Mouse (Mus musculus): ENCODE results near the gene Acss1. TPM values are rescaled to one million over a fixed set of nuclear protein-coding genes. Genes with fewer than 3 reads are reported as not detected.

The Acss1 gene
- total and polyA plus RNA-seq, 2 experiments from 2014 or later, result 18.5 to 59.2 TPM

DNA sequence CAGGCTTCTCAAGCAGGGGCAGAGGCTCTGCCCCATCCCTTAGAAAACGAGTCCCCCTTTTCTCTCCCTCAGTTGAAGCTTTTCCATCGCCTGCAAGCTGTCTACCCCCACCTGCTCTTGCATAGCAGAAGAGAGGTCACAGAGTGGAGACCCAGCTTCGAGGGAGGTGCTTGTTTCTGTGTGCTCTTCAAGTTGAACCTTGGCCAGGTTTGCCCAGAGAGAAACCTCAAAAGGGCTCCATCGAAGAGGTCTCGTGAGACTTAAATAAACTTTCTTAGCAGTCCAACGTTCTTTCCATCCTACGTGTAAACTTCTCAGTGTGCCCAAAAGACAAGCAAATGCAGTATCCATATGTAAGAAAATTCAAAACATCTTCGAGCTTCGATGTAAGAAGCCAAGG, 16.9 kb downstream of the Acss1 start:
- DNase-seq (ENCODE audit: low spot score) (no peak), ATAC-seq (ENCODE audit: insufficient read depth, low read depth) (no peak)
- Histone ChIP-seq H3K36me3 (replicated peaks; ENCODE audit: control insufficient read depth, insufficient read depth, low read length) (no peaks in the 10 kb centered on the region), H3K9ac (replicated peaks; ENCODE audit: low read depth, low read length) (peak overlapping the region; percentile 37; the same call in 1 of the 2 replicates), H3K9me3 (replicated peaks; ENCODE audit: control insufficient read depth, low read length) (0 out of 2 replicates have a peak, but pooled peaks cover 4% of the 10 kb centered on the region), H3K27me3 (ENCODE audit: control insufficient read depth, insufficient read depth, low read length) (no peaks in the 10 kb centered on the region), H3K4me2 (ENCODE audit: low read depth, low read length) (no peak overlapping the region), H3K4me1 (ENCODE audit: control insufficient read depth, insufficient read depth) (peaks cover 9% of the 10 kb centered on the region; the same call in 1 of the 2 replicates), H3K27ac (ENCODE audit: low read depth) (peak overlapping the region; percentile 61; the same call in 1 of the 2 replicates), H3K4me3 (ENCODE audit: low read depth, low read length) (no peak overlapping the region)
- WGBS, result 56% methylated on average over 9 of the region's 9 CpGs
- no peak for TF ChIP-seq EP300 (IDR thresholded peaks at IDR 0.05; ENCODE audit: low read depth)
- TF ChIP-seq CTCF (IDR thresholded peaks at IDR 0.05; ENCODE audit: low read depth), result no peak

GRCm38 (mm10) chr2:150650511-150651074, 17.7 kb downstream of the Acss1 start:
- Histone ChIP-seq H3K9me3 (replicated peaks; ENCODE audit: control insufficient read depth, low read length) (0 out of 2 replicates have a peak, but pooled peaks cover 3% of the 10 kb centered on the region), H3K4me3 (ENCODE audit: low read depth, low read length) (no peak overlapping the region), H3K4me2 (ENCODE audit: low read depth, low read length) (0 out of 2 replicates have a peak overlapping the region, but pooled peaks have one; percentile 12), H3K27me3 (ENCODE audit: control insufficient read depth, insufficient read depth, low read length) (no peaks in the 10 kb centered on the region), H3K9ac (replicated peaks; ENCODE audit: low read depth, low read length) (peak overlapping the region; percentile 37; the same call in 1 of the 2 replicates), H3K27ac (ENCODE audit: low read depth) (peak overlapping the region; percentile 61), H3K4me1 (ENCODE audit: control insufficient read depth, insufficient read depth) (peaks cover 9% of the 10 kb centered on the region; the same call in 1 of the 2 replicates), H3K36me3 (replicated peaks; ENCODE audit: control insufficient read depth, insufficient read depth, low read length) (no peaks in the 10 kb centered on the region)
- no peak for TF ChIP-seq CTCF (IDR thresholded peaks at IDR 0.05; ENCODE audit: low read depth)
- no peak for TF ChIP-seq EP300 (IDR thresholded peaks at IDR 0.05; ENCODE audit: low read depth)
- WGBS, result 9% methylated on average over 7 of the region's 7 CpGs
- peak; percentile 76 for ATAC-seq (ENCODE audit: insufficient read depth, low read depth)
- no peak for DNase-seq (ENCODE audit: low spot score)

DNA sequence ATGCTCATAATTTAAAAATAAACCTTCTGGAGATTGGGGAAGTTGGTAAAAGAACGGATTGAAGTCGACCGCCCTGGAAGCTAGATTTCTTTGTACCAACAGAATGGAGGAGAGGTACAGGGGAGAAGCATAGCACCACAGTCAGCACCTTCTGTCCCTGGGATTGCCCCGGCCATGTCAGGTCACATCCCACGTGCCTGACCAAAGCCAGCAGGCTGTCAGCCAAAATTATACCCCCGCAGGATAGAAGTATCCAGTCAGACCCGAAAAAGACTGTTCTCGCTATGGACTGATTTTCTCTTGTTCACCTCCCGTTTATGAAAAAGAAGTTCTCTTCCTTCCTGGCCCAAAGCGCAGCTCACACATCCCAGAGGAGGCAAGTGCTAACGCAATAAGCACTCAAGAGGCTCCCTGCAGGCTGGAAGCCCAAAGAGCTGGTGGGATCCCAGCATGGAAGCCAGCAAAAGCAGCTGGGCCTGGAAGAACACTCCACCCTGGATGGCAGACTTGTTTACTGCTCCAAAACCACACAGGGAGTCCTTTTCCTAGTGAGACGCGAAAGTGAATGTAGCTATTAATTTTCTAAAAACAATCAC, 19.9 kb downstream of the Acss1 start:
- Histone ChIP-seq H3K4me2 (ENCODE audit: low read depth, low read length) (no peak overlapping the region), H3K9ac (replicated peaks; ENCODE audit: low read depth, low read length) (no peak overlapping the region), H3K27me3 (ENCODE audit: control insufficient read depth, insufficient read depth, low read length) (no peaks in the 10 kb centered on the region), H3K4me1 (ENCODE audit: control insufficient read depth, insufficient read depth) (peaks cover 9% of the 10 kb centered on the region; the same call in 1 of the 2 replicates), H3K9me3 (replicated peaks; ENCODE audit: control insufficient read depth, low read length) (no peaks in the 10 kb centered on the region), H3K27ac (ENCODE audit: low read depth) (no peak overlapping the region), H3K4me3 (ENCODE audit: low read depth, low read length) (no peak overlapping the region), H3K36me3 (replicated peaks; ENCODE audit: control insufficient read depth, insufficient read depth, low read length) (no peaks in the 10 kb centered on the region)
- 57% methylated on average over 13 of the region's 13 CpGs for WGBS
- no peak for ATAC-seq (ENCODE audit: insufficient read depth, low read depth)
- TF ChIP-seq EP300 (IDR thresholded peaks at IDR 0.05; ENCODE audit: low read depth) (no peak), CTCF (IDR thresholded peaks at IDR 0.05; ENCODE audit: low read depth) (no peak)
- DNase-seq (ENCODE audit: low spot score), result no peak

GRCm38 (mm10) chr2:150647681-150648299, 20.5 kb downstream of the Acss1 start:
- H3K9ac ChIP-seq (replicated peaks; ENCODE audit: low read depth, low read length), result no peak overlapping the region
- no peak overlapping the region for H3K4me2 ChIP-seq (ENCODE audit: low read depth, low read length)
- H3K27me3 ChIP-seq (ENCODE audit: control insufficient read depth, insufficient read depth, low read length), result no peaks in the 10 kb centered on the region
- no peak overlapping the region for H3K4me3 ChIP-seq (ENCODE audit: low read depth, low read length)
- WGBS, result 71% methylated on average over 14 of the region's 14 CpGs
- ATAC-seq (ENCODE audit: insufficient read depth, low read depth), result no peak
- no peak overlapping the region for H3K27ac ChIP-seq (ENCODE audit: low read depth)
- no peaks in the 10 kb centered on the region for H3K9me3 ChIP-seq (replicated peaks; ENCODE audit: control insufficient read depth, low read length)
- TF ChIP-seq CTCF (IDR thresholded peaks at IDR 0.05; ENCODE audit: low read depth), result no peak
- no peaks in the 10 kb centered on the region for H3K36me3 ChIP-seq (replicated peaks; ENCODE audit: control insufficient read depth, insufficient read depth, low read length)
- peaks cover 9% of the 10 kb centered on the region; the same call in 1 of the 2 replicates for H3K4me1 ChIP-seq (ENCODE audit: control insufficient read depth, insufficient read depth)
- DNase-seq (ENCODE audit: low spot score), result no peak

- 80% methylated on average over 8 of the region's 8 CpGs for WGBS
- no peaks in the 10 kb centered on the region for H3K36me3 ChIP-seq (replicated peaks; ENCODE audit: control insufficient read depth, insufficient read depth, low read length)
- H3K4me1 ChIP-seq (ENCODE audit: control insufficient read depth, insufficient read depth), result peaks cover 9% of the 10 kb centered on the region; the same call in 1 of the 2 replicates
- no peaks in the 10 kb centered on the region for H3K27me3 ChIP-seq (ENCODE audit: control insufficient read depth, insufficient read depth, low read length)
- H3K9ac ChIP-seq (replicated peaks; ENCODE audit: low read depth, low read length), result no peak overlapping the region
- no peak overlapping the region for H3K4me3 ChIP-seq (ENCODE audit: low read depth, low read length)
- DNase-seq (ENCODE audit: low spot score) (no peak), ATAC-seq (ENCODE audit: insufficient read depth, low read depth) (no peak)
- no peaks in the 10 kb centered on the region for H3K9me3 ChIP-seq (replicated peaks; ENCODE audit: control insufficient read depth, low read length)
- no peak overlapping the region for H3K4me2 ChIP-seq (ENCODE audit: low read depth, low read length)
- TF ChIP-seq EP300 (IDR thresholded peaks at IDR 0.05; ENCODE audit: low read depth) (no peak), CTCF (IDR thresholded peaks at IDR 0.05; ENCODE audit: low read depth) (no peak)
- no peak overlapping the region for H3K27ac ChIP-seq (ENCODE audit: low read depth)
These were observed 21.7 kb downstream of the Acss1 start for GRCm38 (mm10) chr2:150646411-150647121.
